Mouse (Mus musculus): Measurements from ENCODE around the gene Hmgxb4. TPM values are rescaled to one million over a fixed set of nuclear protein-coding genes. Genes with fewer than 3 reads are reported as not detected.
A peak's percentile ranks its signal among the peaks of the same experiment; 100 is the strongest.
"Not testable (repeated sequence)": the region's sequence is repeated elsewhere in the genome, so short reads cannot be mapped to it uniquely, and the experiment has no call there.

Hmgxb4 gene
- polyA plus RNA-seq (2015; fragmentation: Nextera tagmentation; extraction: Ambion mirVana) = 32.9 and 37.7 TPM in 2 replicates

DNA sequence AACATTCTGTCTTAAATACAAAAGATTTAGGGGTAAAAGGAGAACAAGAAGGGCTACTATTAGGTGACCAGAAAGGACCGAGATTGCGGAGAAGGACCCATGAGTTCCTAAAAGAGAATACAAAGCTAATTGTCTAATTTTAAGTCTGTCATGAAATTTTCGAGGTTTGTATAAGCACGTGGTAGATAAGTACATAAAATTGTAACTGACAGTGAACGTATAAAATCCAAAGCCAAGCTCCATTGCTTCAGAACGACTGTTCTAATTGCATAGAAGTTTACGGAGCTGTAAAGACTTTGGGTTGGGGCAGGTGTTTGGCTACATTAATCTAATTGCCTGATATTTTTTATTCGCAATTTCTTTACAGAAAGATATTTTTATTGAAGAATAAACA, at the start of gene Hmgxb4:
Gene Hmgxb4, plus strand, starts transcription at position 276 of the 394 bp plus-strand sequence.
- peak within 1 kb of the TSS; percentile 96 for H3K27ac ChIP-seq (replicated peaks)
- peak within 1 kb of the TSS; percentile 68 for H3K4me2 ChIP-seq
- no peaks in the 10 kb centered on the region for H3K27me3 ChIP-seq
- H3K4me1 ChIP-seq (replicated peaks) = peaks cover 14% of the 10 kb centered on the region
- 0 out of 2 replicates have a peak, but pooled peaks have one; percentile 6 for ATAC-seq (ENCODE audit: low FRiP score, low read depth)
- peak within 1 kb of the TSS; percentile 97 for H3K9ac ChIP-seq
- no peaks in the 10 kb centered on the region for H3K36me3 ChIP-seq
- H3K4me3 ChIP-seq = peak within 1 kb of the TSS; percentile 87
- H3K9me3 ChIP-seq = no peaks in the 10 kb centered on the region
- WGBS = 13% methylated on average over 8 of the region's 8 CpGs

DNA sequence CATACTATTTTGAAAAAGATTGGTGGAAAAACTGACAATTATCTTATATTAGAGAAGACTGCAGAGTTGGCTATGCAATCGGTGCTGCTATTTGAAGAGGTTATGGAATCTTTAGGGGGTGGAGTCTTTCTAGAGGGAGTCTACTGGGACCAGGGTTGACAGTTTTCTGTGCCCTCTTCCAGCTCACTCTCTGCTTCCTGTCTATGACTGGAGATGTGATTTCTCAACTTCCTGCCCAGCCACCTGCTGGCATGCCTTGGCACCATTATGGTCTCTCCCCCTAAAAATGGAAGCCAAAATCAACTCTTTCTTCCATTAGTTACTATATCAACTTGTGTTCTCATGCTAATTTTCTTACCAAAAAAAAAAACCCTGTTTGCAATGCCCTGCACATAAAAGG, 43.7 kb upstream of the Hmgxb4 start:
- Histone ChIP-seq H3K9ac (no peak overlapping the region), H3K27me3 (no peaks in the 10 kb centered on the region), H3K27ac (replicated peaks) (no peak overlapping the region), H3K4me2 (no peak overlapping the region), H3K4me3 (no peak overlapping the region), H3K9me3 (no peaks in the 10 kb centered on the region), H3K36me3 (no peaks in the 10 kb centered on the region), H3K4me1 (replicated peaks) (no peaks in the 10 kb centered on the region)
- 91% methylated on average over 1 of the region's 1 CpGs for WGBS
- no peak for ATAC-seq (ENCODE audit: low FRiP score, low read depth)

DNA sequence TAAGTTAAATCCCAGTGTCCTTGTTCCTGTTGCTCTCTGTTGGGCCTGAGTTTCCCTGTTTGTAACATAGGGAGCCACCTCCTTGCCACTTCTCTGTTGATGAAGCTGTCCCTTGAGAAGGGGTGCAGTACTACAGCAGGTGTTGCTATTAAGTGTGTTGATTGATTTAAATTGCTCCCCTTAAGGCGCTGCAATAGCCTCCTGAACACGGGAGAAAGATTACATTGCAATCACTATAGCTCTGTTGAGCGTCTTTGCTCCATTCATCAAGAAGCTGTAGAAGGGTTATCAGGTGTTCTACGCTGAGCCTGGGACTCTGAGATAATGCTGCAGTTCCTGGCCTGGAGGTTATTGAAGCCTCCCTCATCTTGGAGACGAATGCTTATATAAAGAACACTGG, 29.2 kb upstream of the Hmgxb4 start:
- Histone ChIP-seq H3K9me3 (no peaks in the 10 kb centered on the region), H3K36me3 (no peaks in the 10 kb centered on the region), H3K4me3 (no peak overlapping the region), H3K4me2 (no peak overlapping the region), H3K27me3 (no peaks in the 10 kb centered on the region), H3K27ac (replicated peaks) (no peak overlapping the region), H3K9ac (no peak overlapping the region), H3K4me1 (replicated peaks) (no peaks in the 10 kb centered on the region)
- no peak for ATAC-seq (ENCODE audit: low FRiP score, low read depth)
- WGBS = 67% methylated on average over 5 of the region's 5 CpGs

DNA sequence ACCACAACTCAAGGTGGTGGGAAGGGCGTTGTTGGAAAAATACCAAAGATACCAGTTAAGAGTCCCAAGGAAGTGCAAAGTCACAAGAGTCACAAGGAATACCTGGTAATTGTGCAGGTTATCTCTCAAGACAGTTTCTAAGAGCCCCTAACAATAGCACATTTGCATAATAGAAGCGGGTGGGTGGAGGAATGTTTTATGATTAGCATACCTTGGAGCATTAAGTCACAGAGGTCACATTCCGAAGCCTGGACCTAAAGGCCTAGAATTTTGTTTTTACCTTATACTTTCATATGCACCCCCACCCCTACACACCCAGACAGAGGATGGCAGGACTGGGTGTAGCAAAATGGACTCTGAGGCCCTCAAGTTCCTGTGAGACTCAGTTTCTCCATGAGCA, 22.9 kb upstream of the Hmgxb4 start:
- H3K36me3 ChIP-seq; H3K9ac ChIP-seq; H3K4me3 ChIP-seq; H3K27me3 ChIP-seq; H3K27ac ChIP-seq (replicated peaks); H3K4me2 ChIP-seq; H3K9me3 ChIP-seq; H3K4me1 ChIP-seq (replicated peaks); ATAC-seq (ENCODE audit: low FRiP score, low read depth): not testable (repeated sequence)
- 92% methylated on average over 3 of the region's 3 CpGs for WGBS

DNA sequence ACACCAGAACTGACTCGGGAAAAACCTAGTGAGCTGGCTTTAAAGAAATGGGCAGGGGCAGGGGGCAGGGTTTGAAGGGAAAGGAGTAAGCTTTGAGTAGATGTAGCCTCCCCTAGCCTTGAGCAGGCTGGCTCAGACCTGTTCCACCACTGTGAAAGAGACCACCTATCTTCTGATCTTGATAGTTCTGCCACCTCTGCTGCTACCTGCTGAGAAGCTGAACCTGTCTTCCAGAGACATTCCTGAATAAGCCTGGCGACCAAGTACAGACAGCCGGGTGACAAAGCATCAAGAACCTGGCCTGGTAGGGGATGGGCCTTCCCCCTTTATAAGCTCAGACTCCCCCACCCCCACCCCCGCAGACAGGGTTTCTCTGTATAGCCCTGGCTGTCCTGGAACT, 21.5 kb upstream of the Hmgxb4 start:
- no peaks in the 10 kb centered on the region for H3K4me1 ChIP-seq (replicated peaks)
- no peak overlapping the region for H3K9ac ChIP-seq
- H3K4me3 ChIP-seq = no peak overlapping the region
- no peaks in the 10 kb centered on the region for H3K36me3 ChIP-seq
- H3K4me2 ChIP-seq = no peak overlapping the region
- no peaks in the 10 kb centered on the region for H3K9me3 ChIP-seq
- H3K27me3 ChIP-seq = no peaks in the 10 kb centered on the region
- ATAC-seq (ENCODE audit: low FRiP score, low read depth) = no peak
- WGBS = 82% methylated on average over 4 of the region's 4 CpGs
- H3K27ac ChIP-seq (replicated peaks) = no peak overlapping the region

DNA sequence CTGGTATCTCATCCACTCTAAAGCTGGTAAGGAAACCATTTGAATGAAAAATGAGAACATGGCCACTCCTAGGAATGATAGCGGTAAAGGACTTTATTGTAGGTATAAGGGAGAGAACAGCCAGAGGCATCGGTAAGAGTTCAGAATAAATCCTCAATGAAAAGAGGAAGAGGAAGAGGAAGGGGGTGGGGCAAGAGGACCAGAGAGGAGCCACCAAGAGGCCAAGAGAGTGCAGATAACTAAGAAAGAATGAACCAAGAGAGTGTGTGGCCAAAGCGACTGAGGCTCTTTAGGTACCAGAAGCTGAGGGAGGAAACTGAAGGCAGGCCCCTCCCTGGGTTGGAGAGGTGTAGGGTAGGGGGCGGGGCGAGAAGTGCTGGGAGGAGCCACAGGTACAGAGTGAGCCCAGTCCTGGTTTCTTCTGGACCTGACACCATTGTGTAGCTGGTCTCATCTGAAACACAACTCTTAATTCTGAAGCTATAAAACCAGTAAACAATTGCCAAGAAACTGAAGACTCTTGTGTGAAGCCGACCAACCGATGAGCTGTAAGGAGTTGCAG, 20.8 kb upstream of the Hmgxb4 start:
- no peak overlapping the region for H3K9ac ChIP-seq
- no peaks in the 10 kb centered on the region for H3K27me3 ChIP-seq
- no peaks in the 10 kb centered on the region for H3K9me3 ChIP-seq
- 87% methylated on average over 7 of the region's 7 CpGs for WGBS
- H3K36me3 ChIP-seq = no peaks in the 10 kb centered on the region
- H3K4me2 ChIP-seq = no peak overlapping the region
- H3K4me3 ChIP-seq = no peak overlapping the region
- ATAC-seq (ENCODE audit: low FRiP score, low read depth) = peak; percentile 58; the same call in 1 of the 2 replicates
- H3K27ac ChIP-seq (replicated peaks) = no peak overlapping the region
- no peaks in the 10 kb centered on the region for H3K4me1 ChIP-seq (replicated peaks)

DNA sequence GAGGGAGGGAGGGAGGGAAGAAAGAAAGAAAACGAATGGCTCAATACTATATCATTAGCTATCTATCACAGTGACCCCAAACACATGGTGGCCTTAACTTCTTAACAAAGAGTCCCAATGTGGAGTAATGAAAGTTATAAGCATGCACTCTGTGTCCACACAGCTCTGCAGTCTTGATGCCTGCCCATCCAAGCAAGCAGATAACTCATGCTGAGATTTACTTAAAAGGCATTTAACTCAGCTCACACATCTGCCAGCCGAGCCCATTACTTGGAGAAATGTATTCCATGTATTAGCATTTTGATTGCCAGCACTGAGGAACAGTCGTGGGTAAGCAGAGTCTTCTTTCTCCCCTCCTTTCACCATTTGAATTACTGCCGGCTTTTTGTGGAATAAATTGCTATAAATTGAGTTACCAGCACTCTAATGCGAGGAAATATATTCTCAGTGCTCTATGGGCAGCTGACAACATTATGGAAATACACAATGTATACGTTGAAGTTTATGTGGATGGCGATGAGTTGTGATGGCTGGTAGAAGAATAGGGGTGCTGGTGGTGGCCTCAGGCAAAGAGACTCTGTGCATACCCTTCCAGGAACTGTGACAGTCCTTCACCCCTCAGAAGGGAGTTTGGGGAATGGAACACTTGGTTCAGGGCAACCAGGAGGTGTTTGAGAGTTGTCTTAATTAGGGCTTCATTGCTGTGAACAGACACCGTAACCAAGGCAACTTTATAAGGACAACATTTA, 19.9 kb upstream of the Hmgxb4 start:
- H3K4me2 ChIP-seq = no peak overlapping the region
- ATAC-seq (ENCODE audit: low FRiP score, low read depth) = no peak
- 52% methylated on average over 8 of the region's 8 CpGs for WGBS
- H3K36me3 ChIP-seq = no peaks in the 10 kb centered on the region
- H3K4me1 ChIP-seq (replicated peaks) = no peaks in the 10 kb centered on the region
- H3K9me3 ChIP-seq = no peaks in the 10 kb centered on the region
- H3K27me3 ChIP-seq = no peaks in the 10 kb centered on the region
- H3K27ac ChIP-seq (replicated peaks) = no peak overlapping the region
- no peak overlapping the region for H3K9ac ChIP-seq
- H3K4me3 ChIP-seq = no peak overlapping the region

DNA sequence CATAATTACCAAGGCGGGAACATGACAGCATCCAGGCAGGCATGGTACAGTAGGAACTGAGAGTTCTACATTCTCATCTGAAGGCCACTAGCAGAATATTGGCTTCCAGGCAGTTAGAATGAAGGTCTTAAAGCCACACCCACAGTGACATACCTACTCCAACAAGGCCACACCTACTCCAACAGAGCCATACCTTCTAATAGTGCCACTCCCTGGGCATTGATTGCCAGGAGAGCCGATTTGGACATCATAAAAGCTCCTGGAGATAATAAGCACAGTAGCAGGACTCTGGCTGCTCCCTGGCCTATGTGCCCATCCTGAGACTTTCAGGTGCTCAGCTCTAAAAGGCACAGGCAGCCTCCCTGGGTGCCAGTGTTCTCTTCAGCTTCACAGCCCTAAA, 19.3 kb upstream of the Hmgxb4 start:
- H3K4me3 ChIP-seq = no peak overlapping the region
- H3K36me3 ChIP-seq = no peaks in the 10 kb centered on the region
- no peak for ATAC-seq (ENCODE audit: low FRiP score, low read depth)
- H3K4me1 ChIP-seq (replicated peaks) = no peaks in the 10 kb centered on the region
- H3K27ac ChIP-seq (replicated peaks) = no peak overlapping the region
- no peak overlapping the region for H3K4me2 ChIP-seq
- WGBS = 83% methylated on average over 2 of the region's 2 CpGs
- H3K27me3 ChIP-seq = no peaks in the 10 kb centered on the region
- no peaks in the 10 kb centered on the region for H3K9me3 ChIP-seq
- H3K9ac ChIP-seq = no peak overlapping the region

DNA sequence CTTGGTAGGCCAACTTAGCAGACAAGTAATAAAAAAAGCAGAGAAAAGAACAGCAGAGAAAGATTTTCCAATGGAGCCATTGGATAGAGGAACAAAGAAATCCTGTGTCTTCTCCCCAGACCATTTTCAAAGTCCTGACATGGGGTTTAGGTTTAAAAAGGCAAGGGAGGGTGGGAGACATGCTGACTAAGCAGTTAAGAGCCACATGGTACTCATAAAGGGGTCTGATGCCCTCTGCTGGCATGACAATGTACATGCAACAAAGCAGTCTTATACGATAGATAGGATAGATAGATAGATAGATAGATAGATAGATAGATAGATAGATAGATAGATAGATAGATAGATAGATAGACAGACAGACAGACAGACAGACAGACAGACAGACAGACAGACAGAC, 15.7 kb upstream of the Hmgxb4 start:
- H3K9ac ChIP-seq = no peak overlapping the region
- H3K9me3 ChIP-seq = no peaks in the 10 kb centered on the region
- H3K27me3 ChIP-seq = no peaks in the 10 kb centered on the region
- WGBS = 63% methylated on average over 1 of the region's 1 CpGs
- H3K36me3 ChIP-seq = no peaks in the 10 kb centered on the region
- H3K4me3 ChIP-seq = no peak overlapping the region
- no peak overlapping the region for H3K4me2 ChIP-seq
- no peaks in the 10 kb centered on the region for H3K4me1 ChIP-seq (replicated peaks)
- no peak for ATAC-seq (ENCODE audit: low FRiP score, low read depth)
- H3K27ac ChIP-seq (replicated peaks) = no peak overlapping the region

DNA sequence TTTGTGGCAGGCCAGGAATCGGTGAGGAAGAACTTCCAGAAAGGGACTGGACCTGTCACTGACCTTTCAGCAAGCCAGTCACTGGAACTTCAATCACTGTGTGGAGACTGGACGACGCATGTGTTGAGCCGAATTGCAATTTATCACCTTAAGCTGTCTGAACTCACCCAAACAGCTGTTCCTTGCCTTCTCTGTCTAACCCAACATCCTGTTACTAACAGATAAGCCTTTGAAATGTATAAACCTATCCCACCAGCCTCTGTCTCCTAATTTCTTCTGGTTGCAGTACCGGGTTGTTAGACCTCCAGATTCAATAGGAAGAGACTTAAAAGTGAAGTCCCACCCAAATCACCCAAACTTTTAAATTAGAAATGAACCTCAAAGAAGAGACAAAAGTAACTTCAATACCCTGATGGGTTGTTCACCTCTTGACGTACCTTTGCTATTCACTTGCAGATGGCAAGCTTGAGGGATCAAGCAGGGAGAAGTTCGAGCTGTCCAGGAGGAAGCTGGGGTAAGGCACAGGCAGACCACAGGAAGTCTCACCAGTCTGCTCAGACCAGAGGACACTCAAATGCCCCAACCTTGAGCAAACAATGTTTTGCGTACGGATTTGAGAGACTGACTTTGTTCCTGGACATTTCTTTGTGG, 13.0 kb upstream of the Hmgxb4 start:
- no peaks in the 10 kb centered on the region for H3K4me1 ChIP-seq (replicated peaks)
- 67% methylated on average over 9 of the region's 9 CpGs for WGBS
- H3K9me3 ChIP-seq = no peaks in the 10 kb centered on the region
- H3K36me3 ChIP-seq = no peaks in the 10 kb centered on the region
- H3K4me2 ChIP-seq = no peak overlapping the region
- H3K27me3 ChIP-seq = no peaks in the 10 kb centered on the region
- H3K27ac ChIP-seq (replicated peaks) = no peak overlapping the region
- no peak overlapping the region for H3K4me3 ChIP-seq
- peak; percentile 51; the same call in 1 of the 2 replicates for ATAC-seq (ENCODE audit: low FRiP score, low read depth)
- H3K9ac ChIP-seq = no peak overlapping the region

DNA sequence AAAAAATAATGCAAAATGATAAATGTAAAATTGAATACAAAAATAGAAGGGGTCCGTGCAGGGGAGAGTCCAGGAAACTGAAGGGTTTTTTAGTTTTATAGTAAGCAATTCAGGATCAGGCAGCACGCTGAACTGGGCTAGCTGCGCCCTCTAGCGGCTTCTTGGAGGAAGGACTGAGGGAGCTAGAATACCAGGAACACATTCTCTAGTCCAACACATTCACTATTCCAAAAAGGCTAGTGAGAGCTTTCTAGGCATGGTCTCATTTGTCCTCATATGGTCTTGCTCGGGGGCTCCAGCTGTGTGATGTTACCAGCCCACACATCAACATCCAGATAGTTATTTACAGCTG, 12.5 kb upstream of the Hmgxb4 start:
- H3K9ac ChIP-seq = no peak overlapping the region
- ATAC-seq (ENCODE audit: low FRiP score, low read depth) = peak; percentile 71; the same call in 1 of the 2 replicates
- no peak overlapping the region for H3K27ac ChIP-seq (replicated peaks)
- H3K9me3 ChIP-seq = no peaks in the 10 kb centered on the region
- H3K4me3 ChIP-seq = no peak overlapping the region
- no peaks in the 10 kb centered on the region for H3K27me3 ChIP-seq
- H3K4me1 ChIP-seq (replicated peaks) = no peaks in the 10 kb centered on the region
- WGBS = 2% methylated on average over 5 of the region's 5 CpGs
- no peak overlapping the region for H3K4me2 ChIP-seq
- H3K36me3 ChIP-seq = no peaks in the 10 kb centered on the region

DNA sequence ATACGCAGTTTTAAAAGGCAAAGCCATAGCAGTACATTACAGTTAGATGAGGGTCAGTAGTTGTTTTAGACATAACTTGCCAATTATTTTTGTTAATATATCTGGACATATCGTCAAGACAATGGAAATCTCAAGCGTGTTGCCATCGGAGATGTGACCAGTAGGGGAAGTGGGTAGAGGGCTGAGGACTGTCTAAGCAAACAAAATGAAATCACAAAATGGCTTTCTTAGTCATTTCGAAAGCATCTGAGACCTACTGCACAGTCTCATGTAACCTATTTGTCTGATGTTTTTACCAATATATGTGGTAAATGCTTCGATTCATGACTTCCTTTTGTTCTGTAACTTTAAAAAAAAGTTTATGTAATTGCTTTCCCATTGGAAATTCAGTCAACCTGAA, 11.3 kb upstream of the Hmgxb4 start:
- Histone ChIP-seq H3K27me3 (no peaks in the 10 kb centered on the region), H3K4me1 (replicated peaks) (no peaks in the 10 kb centered on the region), H3K36me3 (no peaks in the 10 kb centered on the region), H3K4me3 (no peak overlapping the region), H3K4me2 (no peak overlapping the region), H3K9me3 (no peaks in the 10 kb centered on the region), H3K27ac (replicated peaks) (no peak overlapping the region), H3K9ac (no peak overlapping the region)
- ATAC-seq (ENCODE audit: low FRiP score, low read depth) = no peak
- 94% methylated on average over 6 of the region's 6 CpGs for WGBS

Data from hindbrain, embryonic 15.5 days (tissue).